Mouse (Mus musculus) cerebellum, adult 11 months (tissue): ENCODE data around the gene Gstp3.

Experiments
- DNase-seq: peaks from one replicate; pipeline ENCODE4 v3.0.0; 2022

Gene Gstp3

GRCm38 (mm10) chr19:4059069-4059740, at the start of gene Gstp3:
TSS of gene Gstp3 (minus strand) at chr19:4059569.
- no peak for DNase-seq

- no peak for DNase-seq
Observed at GRCm38 (mm10) chr19:4108535-4108934, 49.2 kb upstream of the Gstp3 start.

GRCm38 (mm10) chr19:4106654-4107053, 47.3 kb upstream of the Gstp3 start:
- no peak for DNase-seq

GRCm38 (mm10) chr19:4104675-4105194, 45.4 kb upstream of the Gstp3 start:
- no peak for DNase-seq

- DNase-seq: no peak
Observed at GRCm38 (mm10) chr19:4103792-4104191, 44.4 kb upstream of the Gstp3 start.

GRCm38 (mm10) chr19:4103294-4103693, 43.9 kb upstream of the Gstp3 start:
- no peak for DNase-seq

GRCm38 (mm10) chr19:4102626-4103025, 43.3 kb upstream of the Gstp3 start:
- peak; percentile 63 for DNase-seq

GRCm38 (mm10) chr19:4102049-4102448, 42.7 kb upstream of the Gstp3 start:
- DNase-seq: no peak

- no peak for DNase-seq
Observed at GRCm38 (mm10) chr19:4101466-4101865, 42.1 kb upstream of the Gstp3 start.

GRCm38 (mm10) chr19:4100718-4101261, 41.4 kb upstream of the Gstp3 start:
- DNase-seq: peak; percentile 85

GRCm38 (mm10) chr19:4099837-4100717, 40.7 kb upstream of the Gstp3 start, which contains the start of gene Pitpnm1:
TSS of gene Pitpnm1 (plus strand) at chr19:4099998.
- peak; percentile 71 for DNase-seq

GRCm38 (mm10) chr19:4099056-4099455, 39.7 kb upstream of the Gstp3 start:
- DNase-seq: peak; percentile 92

- DNase-seq: no peak
Observed at GRCm38 (mm10) chr19:4098426-4098825, 39.1 kb upstream of the Gstp3 start.

GRCm38 (mm10) chr19:4097441-4097825, 38.1 kb upstream of the Gstp3 start:
- no peak for DNase-seq

- peak; percentile 100 for DNase-seq
Observed at GRCm38 (mm10) chr19:4096642-4097440, 37.5 kb upstream of the Gstp3 start, which contains the start of gene Cdk2ap2. TSS of gene Cdk2ap2 (plus strand) at chr19:4097182.

- DNase-seq: no peak
Observed at GRCm38 (mm10) chr19:4095802-4096201, 36.4 kb upstream of the Gstp3 start.

- no peak for DNase-seq
Observed at GRCm38 (mm10) chr19:4094774-4095303, 35.5 kb upstream of the Gstp3 start.

GRCm38 (mm10) chr19:4094348-4094747, 35.0 kb upstream of the Gstp3 start:
- DNase-seq: no peak

- DNase-seq: no peak
Observed at GRCm38 (mm10) chr19:4093772-4094171, 34.4 kb upstream of the Gstp3 start.

GRCm38 (mm10) chr19:4092750-4093149, 33.4 kb upstream of the Gstp3 start:
- DNase-seq: no peak

- DNase-seq: no peak
Observed at GRCm38 (mm10) chr19:4091383-4091782, 32.0 kb upstream of the Gstp3 start.

- no peak for DNase-seq
Observed at GRCm38 (mm10) chr19:4090446-4090845, 31.1 kb upstream of the Gstp3 start.
